Mouse (Mus musculus) left cerebral cortex, postnatal 36 days (tissue): Measurements from ENCODE around the gene Lin54. TPM values are rescaled to one million over a fixed set of nuclear protein-coding genes. Genes with fewer than 3 reads are reported as not detected.
A peak's percentile ranks its signal among the peaks of the same experiment; 100 is the strongest.

Experiments used
- DNase-seq, 2 experiments: peaks; one replicate each; pipeline ENCODE4 v3.0.0; 2021 to 2022; ENCODE audit warnings: low spot score in 2 of 2, mixed read lengths in 1 of 2
- intact Hi-C: fragments of 180-260 bp; cut with DNase I; formaldehyde crosslinking; loops from one replicate; pipeline ENCODE4 v1.15.1; 2025
- total RNA-seq, 2 experiments: library from RNA; stranded (reverse); gene quantifications; 2 replicates each; pipeline ENCODE4 v1.2.3; 2021

Gene Lin54
- total RNA-seq, 2 experiments from 2014 or later: 21.8 to 22.0 TPM

DNA sequence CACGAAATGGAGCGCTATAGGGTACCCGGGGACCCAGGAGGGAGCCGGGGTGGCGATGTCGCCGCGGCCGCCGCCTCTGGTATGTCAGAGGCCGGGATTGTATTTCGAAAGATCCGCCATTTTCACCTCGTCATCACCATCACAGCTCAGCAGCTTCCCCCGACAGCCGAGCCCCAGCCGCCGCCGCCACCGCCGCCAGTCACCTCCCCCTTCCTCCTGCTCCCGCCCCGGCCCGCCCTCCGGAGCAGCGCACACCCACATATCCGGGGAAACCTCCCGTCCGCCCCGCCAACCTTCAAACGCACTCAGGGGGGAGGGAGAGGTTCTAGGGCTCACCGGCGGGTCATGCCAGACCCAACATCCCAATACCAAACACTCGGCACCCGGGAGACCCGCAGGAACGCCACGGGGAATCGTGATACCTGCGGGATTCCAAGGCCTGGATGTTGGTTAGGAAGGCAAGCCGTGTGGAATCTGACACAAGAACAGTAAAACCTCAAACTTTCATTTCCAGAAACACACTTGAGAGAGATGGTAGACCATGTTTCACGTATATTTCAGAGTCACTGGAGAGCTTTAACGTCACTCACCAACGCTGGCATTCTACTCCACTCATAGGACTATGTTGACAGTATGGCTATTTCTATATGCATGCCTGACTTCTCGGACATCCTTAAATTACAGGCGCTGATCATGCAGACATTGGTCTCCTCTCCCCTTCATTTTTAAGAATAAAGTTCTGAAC lies 1.8 kb downstream of the Lin54 start:
- DNase-seq: peak; percentile 59 to 71
- intact Hi-C loops: loop anchor here (1.0 to 5.0 kb wide), 2 partner anchors 20 to 71 kb away; partner anchors contain the start of gene Cops4

DNA sequence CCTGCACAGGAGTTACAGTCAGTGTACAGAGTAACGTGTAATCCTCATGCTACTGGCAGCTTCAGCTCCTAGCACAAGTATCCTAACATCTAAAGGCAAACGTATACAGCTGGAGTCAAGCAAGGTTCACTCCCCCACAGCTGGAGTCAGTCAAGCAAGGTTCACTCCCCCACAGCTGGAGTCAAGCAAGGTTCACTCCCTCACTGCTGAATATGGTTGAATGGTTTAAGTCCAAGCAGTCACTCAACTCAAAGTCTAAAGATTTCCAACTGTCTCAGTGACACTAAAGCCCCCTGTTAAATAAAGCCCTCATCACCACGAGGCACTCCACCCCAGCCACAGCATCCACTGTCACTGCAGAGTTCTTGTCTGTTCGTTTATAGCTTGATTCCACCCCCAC lies 8.7 kb downstream of the Lin54 start:
- intact Hi-C loops: no loop called here
- DNase-seq: no peak

DNA sequence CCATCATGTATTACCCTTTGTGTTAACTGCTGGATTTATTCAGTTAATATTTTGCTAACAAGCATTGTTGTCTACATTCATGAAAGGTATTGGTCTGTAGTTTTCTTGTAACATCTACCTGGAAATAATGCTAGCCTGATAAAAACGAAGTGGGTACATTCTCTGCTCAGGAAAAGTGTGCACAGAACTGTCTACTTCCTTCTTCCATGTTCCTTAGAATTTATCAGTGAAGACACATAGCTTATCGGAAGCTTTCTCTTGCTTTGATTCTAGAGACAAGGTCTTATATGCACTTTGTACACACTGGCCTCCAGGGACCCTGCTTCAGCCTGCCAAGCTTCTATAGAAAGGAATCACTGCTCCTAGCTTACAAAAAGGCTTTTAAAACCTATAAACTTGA lies 11.1 kb downstream of the Lin54 start:
- DNase-seq: no peak
- intact Hi-C loops: no loop called here

DNA sequence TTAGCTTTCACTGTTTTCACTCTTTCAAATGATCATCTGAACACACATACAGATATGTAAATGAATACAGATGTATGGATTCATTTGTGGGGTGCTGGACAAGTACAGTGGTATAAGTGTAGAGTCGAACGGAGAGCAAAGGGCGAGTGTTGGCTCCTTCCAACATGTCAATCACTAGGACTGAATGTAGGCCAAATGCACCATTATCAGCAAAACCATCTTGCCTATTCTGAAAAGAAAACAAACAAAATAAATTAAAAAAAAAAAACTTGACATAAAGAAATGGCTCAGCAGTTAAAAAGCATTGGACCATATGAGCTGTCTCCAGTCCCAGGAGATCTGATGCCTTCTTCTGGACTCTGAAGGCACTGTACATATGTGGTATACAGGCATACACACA lies 12.2 kb downstream of the Lin54 start:
- DNase-seq: no peak
- intact Hi-C loops: no loop called here

GRCm38 (mm10) chr5:100487120-100487519 lies 13.3 kb downstream of the Lin54 start:
- intact Hi-C loops: no loop called here

DNA sequence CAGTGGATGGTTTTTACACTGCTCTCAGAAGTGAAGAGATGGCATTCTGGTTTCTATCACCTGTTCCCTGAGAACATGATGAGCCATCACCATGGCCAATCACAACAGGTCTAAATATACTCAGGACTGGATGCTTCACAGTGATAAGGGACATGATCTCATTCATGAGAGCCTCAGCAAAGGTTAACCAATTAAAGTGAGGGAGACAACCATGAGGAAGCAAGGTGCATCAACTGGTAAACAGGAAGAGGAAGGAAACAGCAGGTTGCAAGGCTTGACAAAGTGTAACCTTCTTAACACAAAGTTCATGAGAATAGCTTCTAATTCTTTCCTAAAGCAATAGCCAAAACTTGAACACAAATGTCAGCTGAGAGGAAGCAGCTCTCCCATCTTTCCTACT lies 16.9 kb downstream of the Lin54 start:
- no peak for DNase-seq
- intact Hi-C loops: no loop called here

More at GRCm38 (mm10) chr5:100487120-100487519, 13.3 kb downstream of the Lin54 start:
- DNase-seq: no peak

GRCm38 (mm10) chr5:100477604-100478003 lies 22.8 kb downstream of the Lin54 start:
- no peak for DNase-seq
- intact Hi-C loops: no loop called here

DNA sequence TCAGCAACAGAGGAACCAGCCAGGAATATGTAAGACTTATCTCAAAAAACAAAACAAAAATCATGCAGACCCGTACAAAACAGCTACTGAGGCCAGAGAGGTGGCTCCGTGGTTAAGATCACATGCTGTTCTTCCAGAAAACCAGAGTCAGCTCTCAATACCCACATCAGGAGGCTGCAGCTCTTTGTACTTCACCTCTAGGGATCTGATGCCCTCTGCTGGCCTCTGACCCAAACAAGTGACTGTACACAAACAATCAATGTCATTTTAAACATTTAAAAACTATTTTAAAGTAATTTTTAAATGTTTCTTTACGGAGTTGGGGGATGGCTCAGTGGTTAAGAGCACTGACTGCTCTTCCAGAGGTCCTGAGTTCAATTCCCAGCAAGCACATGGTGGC lies 24.1 kb downstream of the Lin54 start:
- intact Hi-C loops: no loop called here
- DNase-seq: no peak

- intact Hi-C loops: no loop called here
- no peak for DNase-seq
These were observed 33.1 kb downstream of the Lin54 start for GRCm38 (mm10) chr5:100467336-100467735.

- intact Hi-C loops: no loop called here
- DNase-seq: no peak
These were observed 33.8 kb downstream of the Lin54 start for GRCm38 (mm10) chr5:100466624-100467023.

DNA sequence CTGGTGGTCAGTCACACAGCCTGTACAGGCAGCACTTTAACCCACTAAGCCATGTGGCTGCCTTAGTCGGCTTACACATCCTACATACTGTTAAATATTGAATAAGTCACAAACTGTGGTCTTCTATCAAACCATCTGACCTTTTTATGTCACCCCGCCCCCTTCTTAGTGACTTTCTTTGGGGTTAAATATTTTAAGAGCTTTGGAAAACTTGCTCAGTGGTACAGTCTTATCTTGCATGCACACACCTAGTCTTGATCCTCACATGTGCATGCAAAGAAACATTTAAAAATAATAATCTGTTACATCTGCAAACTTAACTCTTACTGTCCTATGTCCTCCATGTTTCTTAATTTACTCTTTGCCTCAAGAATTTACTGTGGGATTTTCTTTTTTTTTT lies 38.1 kb downstream of the Lin54 start:
- DNase-seq: no peak
- intact Hi-C loops: no loop called here

- no peak for DNase-seq
- intact Hi-C loops: no loop called here
These were observed 38.9 kb downstream of the Lin54 start for GRCm38 (mm10) chr5:100461526-100461925.

GRCm38 (mm10) chr5:100459468-100459867 lies 41.0 kb downstream of the Lin54 start:
- intact Hi-C loops: no loop called here
- no peak for DNase-seq

DNA sequence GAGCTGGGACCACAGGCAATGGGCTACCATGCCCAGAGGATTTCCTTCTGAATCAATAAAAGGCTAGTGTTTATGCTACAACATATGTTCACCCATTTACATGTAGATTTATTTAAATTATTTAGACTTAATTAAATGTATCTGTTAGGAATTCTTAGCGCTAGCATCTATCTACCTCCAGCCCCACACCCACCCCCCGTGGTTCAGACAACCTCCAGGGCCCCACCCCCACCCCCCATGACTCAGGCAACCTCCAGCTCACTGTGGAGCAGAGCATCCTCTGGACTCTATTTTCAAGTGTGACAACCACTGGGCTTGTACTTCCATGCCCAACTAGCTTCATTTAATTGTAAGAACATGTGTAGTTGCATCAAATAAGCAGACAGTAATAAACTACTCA lies 48.6 kb downstream of the Lin54 start:
- DNase-seq: no peak
- intact Hi-C loops: no loop called here

DNA sequence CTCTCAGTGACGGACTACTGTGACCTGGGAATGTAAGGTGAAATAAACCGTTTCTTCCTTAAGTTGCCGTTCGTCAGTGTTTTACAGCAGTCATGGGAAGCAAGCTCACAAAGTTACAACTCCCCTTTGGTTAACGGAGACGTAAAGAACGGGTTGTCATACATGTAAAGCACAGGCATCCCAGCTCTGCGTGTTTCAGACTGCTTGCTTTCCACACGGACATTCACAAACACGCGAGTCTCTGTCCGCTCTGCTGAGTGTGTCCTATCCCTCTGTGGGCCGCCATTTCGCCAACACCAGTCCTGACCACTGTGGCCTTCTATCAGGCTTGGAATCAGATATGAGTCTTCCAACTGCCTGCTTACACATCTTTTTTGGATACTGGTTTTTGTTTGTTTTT lies 61.6 kb downstream of the Lin54 start:
- intact Hi-C loops: no loop called here
- DNase-seq: no peak

GRCm38 (mm10) chr5:100437917-100438316 lies 62.5 kb downstream of the Lin54 start:
- intact Hi-C loops: no loop called here
- DNase-seq: no peak

- intact Hi-C loops: no loop called here
- no peak for DNase-seq
These were observed 63.4 kb downstream of the Lin54 start for GRCm38 (mm10) chr5:100437086-100437485.

DNA sequence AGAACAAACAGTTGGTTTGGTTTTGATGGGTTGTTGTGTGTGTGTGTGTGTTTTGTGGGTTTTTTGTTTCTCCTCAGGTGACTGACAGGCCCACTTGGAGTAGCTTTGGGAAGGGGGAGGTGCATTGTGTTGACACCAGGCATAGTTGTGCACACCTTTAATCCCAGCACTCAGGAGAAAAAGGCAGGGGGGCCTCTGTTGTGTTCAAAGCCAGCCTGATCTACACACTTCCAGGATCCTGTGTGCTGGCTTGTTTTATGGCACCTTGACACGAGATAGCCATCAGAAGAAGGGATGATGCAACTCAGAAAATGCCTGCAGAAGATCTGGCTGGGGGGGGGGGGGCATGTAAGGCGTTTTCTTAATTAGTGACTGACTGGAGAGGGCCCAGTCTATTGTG lies 69.5 kb downstream of the Lin54 start:
- intact Hi-C loops: no loop called here
- no peak for DNase-seq

- peak in 1 of 2 experiments; percentile 18 for DNase-seq
- intact Hi-C loops: no loop called here
These were observed 70.4 kb downstream of the Lin54 start for GRCm38 (mm10) chr5:100430076-100430390.

DNA sequence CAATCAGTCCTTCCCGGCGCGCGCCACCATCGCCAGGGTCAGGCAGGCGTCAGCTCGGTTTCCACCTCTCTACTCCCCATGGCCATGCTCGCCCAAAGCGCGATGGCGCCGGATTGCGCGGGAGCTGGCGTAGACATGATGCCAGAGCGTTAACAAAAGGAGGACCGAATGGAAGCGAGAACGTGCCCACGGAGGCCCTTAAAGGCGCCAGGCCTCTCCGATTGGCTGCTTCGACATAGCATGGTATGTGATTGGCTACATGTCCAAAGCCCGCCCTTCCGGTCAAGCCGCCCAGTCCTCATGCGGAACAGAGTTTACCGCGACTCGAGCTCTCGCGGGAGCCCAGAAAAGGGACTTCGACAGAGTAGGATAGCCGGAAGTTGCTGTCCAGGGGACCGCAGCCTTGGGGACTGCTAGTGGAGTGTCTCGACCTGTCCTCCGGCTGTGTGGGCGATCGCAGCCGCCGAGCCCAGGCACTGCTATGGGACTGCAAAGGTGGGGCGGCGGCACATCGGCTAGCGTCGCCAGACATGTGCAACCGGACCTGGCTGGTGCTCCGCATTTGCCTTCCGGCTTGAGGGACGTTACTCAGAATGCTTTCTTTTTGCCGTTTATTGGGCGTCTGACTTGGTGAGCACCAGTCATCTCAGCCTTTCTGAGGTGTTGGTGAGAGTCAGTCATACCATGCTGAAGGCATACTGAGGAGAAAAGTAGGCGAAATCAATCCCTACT lies 70.9 kb downstream of the Lin54 start:
- intact Hi-C loops: loop anchor here (5.0 kb wide), 2 partner anchors 68 to 88 kb away; partner anchors contain the start of gene Cops4
- DNase-seq: peak; percentile 92 to 93

GRCm38 (mm10) chr5:100428734-100429343 lies 71.6 kb downstream of the Lin54 start:
- DNase-seq: no peak
- intact Hi-C loops: loop anchor here (5.0 kb wide), 2 partner anchors 68 to 88 kb away; partner anchors contain the start of gene Cops4
